Mouse (Mus musculus): ENCODE measurements at regions not wholly inside any gene's neighbourhood (a gene's known extent, or its start where the extent isn't known, plus 50 kb on each side); places are given as distances from the start of the nearest gene placed in this dataset.
"Not testable (repeated sequence)": the region's sequence is repeated elsewhere in the genome, so short reads cannot be mapped to it uniquely, and the experiment has no call there.

GRCm38 (mm10) chr14:88092967-88093366, 378.2 kb downstream of the Pcdh20 start:
- DNase-seq = no peak

GRCm38 (mm10) chr14:88084854-88085253, 386.3 kb downstream of the Pcdh20 start:
- DNase-seq = no peak

GRCm38 (mm10) chr14:88072880-88073468, 398.2 kb downstream of the Pcdh20 start:
- no peak for DNase-seq

GRCm38 (mm10) chr14:88047586-88047985, 423.6 kb downstream of the Pcdh20 start:
- DNase-seq = not testable (repeated sequence)

DNA sequence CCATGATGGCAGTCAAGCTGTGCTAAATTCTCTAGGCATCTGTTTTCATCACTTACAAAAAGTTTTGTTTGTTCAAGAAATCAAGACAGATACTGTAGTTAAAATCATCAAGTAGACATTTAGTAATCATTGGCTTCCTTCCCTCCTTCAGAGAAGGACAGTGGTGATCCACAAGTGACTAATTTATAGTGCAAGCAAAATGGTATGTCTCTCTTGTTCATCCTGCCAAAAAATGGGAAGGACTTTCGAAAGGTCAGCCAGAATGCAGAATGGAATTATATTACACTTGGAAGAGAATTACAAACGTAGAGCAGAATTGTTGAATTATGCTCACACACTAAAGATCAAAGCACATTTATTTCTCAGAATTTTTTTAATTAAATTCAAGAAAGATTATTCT, 457.3 kb downstream of the Pcdh20 start:
- DNase-seq = no peak

- peak in 1 of 2 experiments; percentile 1 for DNase-seq
Observed at GRCm38 (mm10) chr14:88013186-88013585, 458.0 kb downstream of the Pcdh20 start.

- no peak for DNase-seq
Observed at GRCm38 (mm10) chr14:87996561-87996960, 474.6 kb downstream of the Pcdh20 start.
